Mouse (Mus musculus): ENCODE data around the gene Dnaja2. TPM values are rescaled to one million over a fixed set of nuclear protein-coding genes. Genes with fewer than 3 reads are reported as not detected.

Gene Dnaja2
- total and polyA plus RNA-seq, 3 experiments = 81.1 to 137 (median 105) TPM

DNA sequence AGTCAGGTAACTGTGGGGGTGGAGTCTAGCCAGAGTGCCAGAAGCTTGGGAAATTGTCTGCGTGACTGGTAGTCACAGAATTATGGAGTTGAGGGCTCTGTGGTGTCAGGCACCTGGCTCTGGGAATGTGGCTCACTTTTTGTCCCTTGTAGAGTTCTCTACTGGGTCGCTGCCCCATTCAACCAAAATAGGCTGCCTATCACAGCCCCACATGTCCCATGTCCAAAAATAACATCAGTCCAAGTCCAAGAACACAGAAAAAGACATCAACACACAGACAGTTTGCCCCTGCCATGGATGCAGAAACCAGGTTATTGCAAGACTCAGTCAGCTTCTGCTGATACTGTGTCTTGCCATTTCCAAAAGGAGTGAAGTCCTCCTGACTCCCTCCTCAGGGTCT is 33.5 kb upstream of the Dnaja2 start:
- H3K9me3 ChIP-seq (replicated peaks) = no peaks in the 10 kb centered on the region
- no peak for ATAC-seq (ENCODE audit: extremely low read depth, insufficient number of reproducible peaks, low FRiP score, poor library complexity, severe bottlenecking)

DNA sequence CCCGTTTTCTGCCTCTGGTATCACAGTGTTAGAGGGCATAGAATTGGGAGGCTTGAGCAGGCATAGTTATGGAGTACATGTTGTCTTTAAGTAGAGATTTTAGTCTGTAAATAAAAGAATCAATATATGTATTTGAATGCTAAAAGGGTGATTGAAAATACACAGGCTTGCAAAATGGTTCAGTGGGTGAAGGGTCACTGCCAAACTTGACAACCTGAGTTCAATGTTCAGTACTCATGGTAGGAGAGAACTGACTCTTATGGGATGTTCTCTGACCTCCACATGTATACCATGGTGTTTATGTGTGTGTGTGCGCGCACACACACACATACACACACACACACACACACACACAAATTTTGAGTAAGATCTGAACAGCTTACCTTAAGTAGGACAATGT is 22.5 kb upstream of the Dnaja2 start:
- TF ChIP-seq GATA2 (IDR thresholded peaks at IDR 0.05; ENCODE audit: borderline replicate concordance, low read depth, low read length) (no peak), CTCF (IDR thresholded peaks at IDR 0.05; ENCODE audit: low read depth, low read length) (no peak), POLR2AphosphoS5 (IDR thresholded peaks at IDR 0.05; ENCODE audit: insufficient replicate concordance, low read depth, low read length) (no peak), TAL1 (conservative IDR thresholded peaks at IDR 0.05; ENCODE audit: low read depth, low read length) (no peak), GATA1 (IDR thresholded peaks at IDR 0.05; ENCODE audit: borderline replicate concordance, low read length) (no peak)
- Histone ChIP-seq H3K9me3 (replicated peaks) (no peaks in the 10 kb centered on the region), H3K36me3 (replicated peaks) (no peaks in the 10 kb centered on the region), H3K4me1 (ENCODE audit: insufficient read depth, low read depth, low read length) (no peaks in the 10 kb centered on the region), H3K27me3 (ENCODE audit: insufficient read depth, low read length) (peaks cover 13% of the 10 kb centered on the region), H3K4me3 (ENCODE audit: low read depth, low read length) (no peak overlapping the region)
- no peak for ATAC-seq (ENCODE audit: extremely low read depth, insufficient number of reproducible peaks, low FRiP score, poor library complexity, severe bottlenecking)
- no peak for DNase-seq (ENCODE audit: low spot score)

More for the DNA sequence above, 33.5 kb upstream of the Dnaja2 start:
- Histone ChIP-seq H3K27me3 (ENCODE audit: insufficient read depth, low read length) (peaks cover 7% of the 10 kb centered on the region), H3K4me3 (ENCODE audit: low read depth, low read length) (no peak overlapping the region), H3K4me1 (ENCODE audit: insufficient read depth, low read depth, low read length) (no peaks in the 10 kb centered on the region), H3K36me3 (replicated peaks) (no peaks in the 10 kb centered on the region)
- TF ChIP-seq GATA2 (IDR thresholded peaks at IDR 0.05; ENCODE audit: borderline replicate concordance, low read depth, low read length) (no peak), CTCF (IDR thresholded peaks at IDR 0.05; ENCODE audit: low read depth, low read length) (no peak), GATA1 (IDR thresholded peaks at IDR 0.05; ENCODE audit: borderline replicate concordance, low read length) (no peak), TAL1 (conservative IDR thresholded peaks at IDR 0.05; ENCODE audit: low read depth, low read length) (no peak), POLR2AphosphoS5 (IDR thresholded peaks at IDR 0.05; ENCODE audit: insufficient replicate concordance, low read depth, low read length) (no peak)
- DNase-seq (ENCODE audit: low spot score) = no peak

DNA sequence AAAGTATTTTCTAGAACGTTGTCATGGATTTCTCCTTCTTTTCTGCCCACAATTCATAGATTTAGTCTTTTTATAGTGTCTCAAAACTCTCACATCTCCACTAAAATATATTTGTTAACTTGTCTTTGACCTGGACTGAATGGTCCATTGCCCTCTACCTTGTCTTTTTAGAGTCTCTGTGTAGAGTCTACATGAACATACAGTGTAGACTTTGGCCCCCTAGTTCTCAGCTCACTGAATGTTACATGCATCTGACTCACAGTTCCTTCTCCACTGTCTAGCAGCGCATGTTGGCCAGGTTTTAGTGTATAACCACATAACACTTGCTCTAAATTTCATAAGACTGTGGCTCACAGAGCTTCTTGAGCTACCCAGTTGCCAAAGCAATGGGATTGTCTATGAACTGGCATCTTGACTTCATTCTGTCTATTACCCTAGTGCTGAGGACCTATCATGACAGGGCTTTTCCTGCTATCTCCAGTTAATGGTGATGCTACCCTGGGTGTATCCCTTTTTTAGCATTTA is 18.9 kb upstream of the Dnaja2 start:
- Histone ChIP-seq H3K36me3 (replicated peaks) (no peaks in the 10 kb centered on the region), H3K27me3 (ENCODE audit: insufficient read depth, low read length) (peaks cover 9% of the 10 kb centered on the region), H3K4me3 (ENCODE audit: low read depth, low read length) (no peak overlapping the region), H3K4me1 (ENCODE audit: insufficient read depth, low read depth, low read length) (no peaks in the 10 kb centered on the region), H3K9me3 (replicated peaks) (no peaks in the 10 kb centered on the region)
- TF ChIP-seq TAL1 (conservative IDR thresholded peaks at IDR 0.05; ENCODE audit: low read depth, low read length) (no peak), GATA1 (IDR thresholded peaks at IDR 0.05; ENCODE audit: borderline replicate concordance, low read length) (no peak), POLR2AphosphoS5 (IDR thresholded peaks at IDR 0.05; ENCODE audit: insufficient replicate concordance, low read depth, low read length) (no peak), CTCF (IDR thresholded peaks at IDR 0.05; ENCODE audit: low read depth, low read length) (no peak), GATA2 (IDR thresholded peaks at IDR 0.05; ENCODE audit: borderline replicate concordance, low read depth, low read length) (no peak)
- ATAC-seq (ENCODE audit: extremely low read depth, insufficient number of reproducible peaks, low FRiP score, poor library complexity, severe bottlenecking) = no peak
- no peak for DNase-seq (ENCODE audit: low spot score)

DNA sequence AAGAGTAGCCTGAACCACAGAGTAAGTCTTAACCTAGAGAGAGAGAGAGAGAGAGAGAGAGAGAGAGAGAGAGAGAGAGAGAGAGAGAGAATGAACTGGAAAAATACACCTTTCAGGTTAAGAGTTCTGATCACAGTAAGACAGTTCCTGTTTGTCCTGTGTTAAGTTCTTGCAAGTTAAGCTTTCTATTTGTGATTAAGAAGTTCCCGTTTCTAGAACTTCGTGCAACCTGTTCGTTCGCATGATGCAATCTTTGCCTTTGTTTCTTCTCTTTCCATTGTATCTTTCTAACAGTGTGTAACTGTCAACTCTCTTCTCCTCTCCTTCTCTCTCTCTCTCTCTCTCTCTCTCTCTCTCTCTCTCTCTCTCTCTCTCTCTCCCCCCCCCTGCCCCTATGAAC is 15.3 kb upstream of the Dnaja2 start:
- ATAC-seq (ENCODE audit: extremely low read depth, insufficient number of reproducible peaks, low FRiP score, poor library complexity, severe bottlenecking) (no peak), DNase-seq (ENCODE audit: low spot score) (no peak)

DNA sequence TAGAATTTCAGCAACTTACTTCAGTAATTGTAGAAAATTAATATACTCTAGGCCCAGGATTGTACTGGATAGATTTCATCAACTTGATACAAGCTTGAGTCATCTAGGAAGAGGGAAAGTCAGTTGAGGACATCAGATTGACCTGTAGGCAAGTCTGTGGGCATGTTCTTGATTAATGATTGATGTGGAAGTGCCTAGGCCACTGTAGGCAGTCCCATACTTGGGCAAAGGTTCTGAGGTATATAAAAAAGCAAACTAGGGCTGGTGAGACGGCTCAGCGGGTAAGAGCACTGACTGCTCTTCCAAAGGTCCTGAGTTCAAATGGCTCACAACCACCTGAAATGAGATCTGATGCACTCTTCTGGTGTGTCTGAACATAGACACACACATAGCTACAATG is 12.7 kb upstream of the Dnaja2 start:
- Histone ChIP-seq H3K27me3 (ENCODE audit: insufficient read depth, low read length) (no peaks in the 10 kb centered on the region), H3K4me1 (ENCODE audit: insufficient read depth, low read depth, low read length) (peaks cover 12% of the 10 kb centered on the region), H3K9me3 (replicated peaks) (no peaks in the 10 kb centered on the region), H3K4me3 (ENCODE audit: low read depth, low read length) (no peak overlapping the region), H3K36me3 (replicated peaks) (no peaks in the 10 kb centered on the region)
- no peak for TF ChIP-seq GATA1 (IDR thresholded peaks at IDR 0.05; ENCODE audit: borderline replicate concordance, low read length)
- TF ChIP-seq TAL1 (conservative IDR thresholded peaks at IDR 0.05; ENCODE audit: low read depth, low read length) = no peak
- TF ChIP-seq POLR2AphosphoS5 (IDR thresholded peaks at IDR 0.05; ENCODE audit: insufficient replicate concordance, low read depth, low read length) = no peak
- TF ChIP-seq CTCF (IDR thresholded peaks at IDR 0.05; ENCODE audit: low read depth, low read length) = no peak
- no peak for TF ChIP-seq GATA2 (IDR thresholded peaks at IDR 0.05; ENCODE audit: borderline replicate concordance, low read depth, low read length)
- no peak for DNase-seq (ENCODE audit: low spot score)
- ATAC-seq (ENCODE audit: extremely low read depth, insufficient number of reproducible peaks, low FRiP score, poor library complexity, severe bottlenecking) = no peak

More for the DNA sequence above, 15.3 kb upstream of the Dnaja2 start:
- Histone ChIP-seq H3K4me3 (ENCODE audit: low read depth, low read length) (no peak overlapping the region), H3K36me3 (replicated peaks) (no peaks in the 10 kb centered on the region), H3K4me1 (ENCODE audit: insufficient read depth, low read depth, low read length) (0 out of 2 replicates have a peak, but pooled peaks cover 2% of the 10 kb centered on the region), H3K9me3 (replicated peaks) (no peaks in the 10 kb centered on the region), H3K27me3 (ENCODE audit: insufficient read depth, low read length) (peaks cover 9% of the 10 kb centered on the region)
- no peak for TF ChIP-seq GATA2 (IDR thresholded peaks at IDR 0.05; ENCODE audit: borderline replicate concordance, low read depth, low read length)
- no peak for TF ChIP-seq TAL1 (conservative IDR thresholded peaks at IDR 0.05; ENCODE audit: low read depth, low read length)
- TF ChIP-seq CTCF (IDR thresholded peaks at IDR 0.05; ENCODE audit: low read depth, low read length) = no peak
- TF ChIP-seq GATA1 (IDR thresholded peaks at IDR 0.05; ENCODE audit: borderline replicate concordance, low read length) = no peak
- no peak for TF ChIP-seq POLR2AphosphoS5 (IDR thresholded peaks at IDR 0.05; ENCODE audit: insufficient replicate concordance, low read depth, low read length)

DNA sequence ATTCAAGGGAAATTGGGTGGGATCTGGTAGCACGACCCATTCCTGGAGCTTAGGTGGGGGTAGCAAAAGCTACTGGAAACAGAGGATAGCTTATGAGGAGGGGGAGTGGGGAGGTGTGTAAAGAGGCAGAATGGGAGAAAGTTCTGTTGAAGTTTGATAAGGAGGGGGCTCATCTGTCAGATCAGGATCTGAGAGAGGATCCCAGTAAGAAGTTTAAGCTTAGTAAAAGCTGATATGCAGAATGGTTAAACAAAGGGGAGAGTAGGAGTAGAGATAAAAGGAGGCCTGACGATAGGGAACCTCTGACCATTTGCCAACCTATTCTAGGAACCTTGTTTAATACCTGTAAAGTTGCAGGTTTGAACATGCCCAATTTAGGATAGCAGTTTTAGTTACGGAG is 10.0 kb upstream of the Dnaja2 start:
- H3K27me3 ChIP-seq (ENCODE audit: insufficient read depth, low read length) = no peaks in the 10 kb centered on the region
- no peaks in the 10 kb centered on the region for H3K36me3 ChIP-seq (replicated peaks)
- ATAC-seq (ENCODE audit: extremely low read depth, insufficient number of reproducible peaks, low FRiP score, poor library complexity, severe bottlenecking) (no peak), DNase-seq (ENCODE audit: low spot score) (no peak)
- H3K4me1 ChIP-seq (ENCODE audit: insufficient read depth, low read depth, low read length) = peaks cover 12% of the 10 kb centered on the region
- no peak overlapping the region for H3K4me3 ChIP-seq (ENCODE audit: low read depth, low read length)
- TF ChIP-seq POLR2AphosphoS5 (IDR thresholded peaks at IDR 0.05; ENCODE audit: insufficient replicate concordance, low read depth, low read length) (no peak), GATA1 (IDR thresholded peaks at IDR 0.05; ENCODE audit: borderline replicate concordance, low read length) (no peak), TAL1 (conservative IDR thresholded peaks at IDR 0.05; ENCODE audit: low read depth, low read length) (no peak), GATA2 (IDR thresholded peaks at IDR 0.05; ENCODE audit: borderline replicate concordance, low read depth, low read length) (no peak), CTCF (IDR thresholded peaks at IDR 0.05; ENCODE audit: low read depth, low read length) (no peak)
- H3K9me3 ChIP-seq (replicated peaks) = no peaks in the 10 kb centered on the region

Data from G1E (cell line).